Mouse (Mus musculus) embryonic facial prominence, embryonic 13.5 days (tissue): ENCODE measurements around the gene Ttc38. TPM values are rescaled to one million over a fixed set of nuclear protein-coding genes. Genes with fewer than 3 reads are reported as not detected.

Experiments
- ATAC-seq: fragments of 200-750 bp; cut with Nextera tagmentation; 2 replicates; pipeline ENCODE4 v1.8.0; 2017; ENCODE audit warnings: low read depth; ENCODE audit not compliant: insufficient number of reproducible peaks, insufficient read depth, low FRiP score, low TSS enrichment
- H3K27ac ChIP-seq: fragments of 300-500 bp; sonication (generic); 2 replicates; pipeline ENCODE4 v1.5.1; 2015; ENCODE audit warnings: moderate library complexity, mild to moderate bottlenecking, inconsistent platforms
- H3K27me3 ChIP-seq: fragments of 300-500 bp; sonication (generic); 2 replicates; pipeline ENCODE4 v1.6.1; 2015; ENCODE audit warnings: mild to moderate bottlenecking, inconsistent platforms
- H3K36me3 ChIP-seq: fragments of 300-500 bp; sonication (generic); 2 replicates; pipeline ENCODE4 v1.6.1; 2015; ENCODE audit warnings: mild to moderate bottlenecking, inconsistent platforms
- H3K4me1 ChIP-seq: fragments of 300-500 bp; sonication (generic); 2 replicates; pipeline ENCODE4 v1.6.1; 2015; ENCODE audit warnings: inconsistent platforms
- H3K4me2 ChIP-seq: fragments of 300-500 bp; sonication (generic); 2 replicates; pipeline ENCODE4 v1.6.1; 2015; ENCODE audit warnings: moderate library complexity, mild to moderate bottlenecking, inconsistent platforms
- H3K4me3 ChIP-seq: fragments of 300-500 bp; sonication (generic); 2 replicates; pipeline ENCODE4 v1.5.1; 2015; ENCODE audit warnings: mild to moderate bottlenecking, inconsistent platforms
- H3K9ac ChIP-seq: fragments of 300-500 bp; sonication (generic); 2 replicates; pipeline ENCODE4 v1.6.1; 2015; ENCODE audit warnings: mild to moderate bottlenecking, inconsistent platforms
- H3K9me3 ChIP-seq: fragments of 300-500 bp; sonication (generic); 2 replicates; pipeline ENCODE4 v1.6.1; 2016; ENCODE audit warnings: inconsistent platforms
- WGBS: fragments of 180-500 bp; shearing (Covaris S2); methylation state at CpG from one replicate; pipeline ENCODE4 v1.1.7; 2015; ENCODE audit warnings: mixed read lengths; 5-methylcytosine and 5-hydroxymethylcytosine counted together
- polyA plus RNA-seq: library from polyadenylated mRNA; unstranded; fragments of >200 nt; fragmentation: Nextera tagmentation; extraction: Ambion mirVana; gene quantifications from 2 replicates; pipeline ENCODE4 v1.2.1, GENCODE M21; 2015

Gene Ttc38
- polyA plus RNA-seq, result 7.3 and 7.4 TPM in 2 replicates

- Histone ChIP-seq H3K9me3 (no peaks in the 10 kb centered on the region), H3K27me3 (no peaks in the 10 kb centered on the region), H3K4me2 (peak within 1 kb of the TSS; percentile 83), H3K36me3 (peaks cover 3% of the 10 kb centered on the region; the same call in 1 of the 2 replicates), H3K4me1 (peaks cover 11% of the 10 kb centered on the region), H3K9ac (peak within 1 kb of the TSS; percentile 77), H3K4me3 (peak within 1 kb of the TSS; percentile 63), H3K27ac (peak within 1 kb of the TSS; percentile 44; the same call in 1 of the 2 replicates)
- under 1% methylated on average over 27 of the region's 27 CpGs for whole genome bisulfite sequencing
- ATAC-seq, result peak; percentile 65; the same call in 1 of the 2 replicates
Observed at GRCm38 (mm10) chr15:85831954-85832590, at the start of gene Ttc38. TSS of gene Ttc38 (plus strand) at chr15:85832306.

- Histone ChIP-seq H3K9me3 (no peaks in the 10 kb centered on the region), H3K4me1 (no peaks in the 10 kb centered on the region), H3K9ac (no peak overlapping the region), H3K4me3 (no peak overlapping the region), H3K4me2 (no peak overlapping the region), H3K27ac (no peak overlapping the region), H3K36me3 (no peaks in the 10 kb centered on the region), H3K27me3 (no peaks in the 10 kb centered on the region)
- no peak for ATAC-seq
- 89% methylated on average over 4 of the region's 4 CpGs for WGBS
Observed at GRCm38 (mm10) chr15:85783146-85783545, 49.0 kb upstream of the Ttc38 start.

- Histone ChIP-seq H3K27ac (no peak overlapping the region), H3K9me3 (no peaks in the 10 kb centered on the region), H3K36me3 (no peaks in the 10 kb centered on the region), H3K9ac (no peak overlapping the region), H3K4me1 (no peaks in the 10 kb centered on the region), H3K4me3 (no peak overlapping the region), H3K27me3 (no peaks in the 10 kb centered on the region), H3K4me2 (no peak overlapping the region)
- 72% methylated on average over 3 of the region's 3 CpGs for WGBS
- no peak for ATAC-seq
Observed at GRCm38 (mm10) chr15:85784341-85784740, 47.8 kb upstream of the Ttc38 start.

GRCm38 (mm10) chr15:85786711-85787110, 45.4 kb upstream of the Ttc38 start:
- H3K36me3 ChIP-seq, result no peaks in the 10 kb centered on the region
- no peak for ATAC-seq
- no peak overlapping the region for H3K27ac ChIP-seq
- WGBS, result 77% methylated on average over 5 of the region's 5 CpGs
- no peaks in the 10 kb centered on the region for H3K4me1 ChIP-seq
- no peak overlapping the region for H3K4me3 ChIP-seq
- no peaks in the 10 kb centered on the region for H3K9me3 ChIP-seq
- H3K9ac ChIP-seq, result no peak overlapping the region
- H3K27me3 ChIP-seq, result no peaks in the 10 kb centered on the region
- no peak overlapping the region for H3K4me2 ChIP-seq

- H3K4me2 ChIP-seq, result no peak overlapping the region
- H3K27ac ChIP-seq, result no peak overlapping the region
- H3K4me1 ChIP-seq, result no peaks in the 10 kb centered on the region
- no peaks in the 10 kb centered on the region for H3K36me3 ChIP-seq
- H3K4me3 ChIP-seq, result no peak overlapping the region
- no peaks in the 10 kb centered on the region for H3K9me3 ChIP-seq
- WGBS, result 87% methylated on average over 6 of the region's 6 CpGs
- H3K27me3 ChIP-seq, result no peaks in the 10 kb centered on the region
- no peak overlapping the region for H3K9ac ChIP-seq
- no peak for ATAC-seq
Observed at GRCm38 (mm10) chr15:85787482-85787881, 44.6 kb upstream of the Ttc38 start.

- WGBS, result 83% methylated on average over 4 of the region's 4 CpGs
- Histone ChIP-seq H3K27me3 (no peaks in the 10 kb centered on the region), H3K36me3 (no peaks in the 10 kb centered on the region), H3K4me3 (no peak overlapping the region), H3K4me1 (no peaks in the 10 kb centered on the region), H3K4me2 (no peak overlapping the region), H3K27ac (no peak overlapping the region), H3K9me3 (no peaks in the 10 kb centered on the region), H3K9ac (no peak overlapping the region)
- ATAC-seq, result no peak
Observed at GRCm38 (mm10) chr15:85788051-85788450, 44.1 kb upstream of the Ttc38 start.

- H3K4me2 ChIP-seq, result no peak overlapping the region
- no peak overlapping the region for H3K27ac ChIP-seq
- H3K9me3 ChIP-seq, result no peaks in the 10 kb centered on the region
- H3K4me3 ChIP-seq, result no peak overlapping the region
- H3K4me1 ChIP-seq, result no peaks in the 10 kb centered on the region
- H3K27me3 ChIP-seq, result no peaks in the 10 kb centered on the region
- no peak for ATAC-seq
- no peak overlapping the region for H3K9ac ChIP-seq
- WGBS, result 76% methylated on average over 16 of the region's 16 CpGs
- H3K36me3 ChIP-seq, result no peaks in the 10 kb centered on the region
Observed at GRCm38 (mm10) chr15:85788633-85789032, 43.5 kb upstream of the Ttc38 start.

- Histone ChIP-seq H3K4me2 (no peak overlapping the region), H3K9ac (no peak overlapping the region), H3K27me3 (no peaks in the 10 kb centered on the region), H3K27ac (no peak overlapping the region), H3K9me3 (no peaks in the 10 kb centered on the region), H3K4me3 (no peak overlapping the region), H3K36me3 (no peaks in the 10 kb centered on the region), H3K4me1 (no peaks in the 10 kb centered on the region)
- no peak for ATAC-seq
- WGBS, result 84% methylated on average over 4 of the region's 4 CpGs
Observed at GRCm38 (mm10) chr15:85791449-85791848, 40.7 kb upstream of the Ttc38 start.

- Histone ChIP-seq H3K4me2 (no peak overlapping the region), H3K4me1 (no peaks in the 10 kb centered on the region), H3K9ac (no peak overlapping the region), H3K36me3 (no peaks in the 10 kb centered on the region), H3K9me3 (no peaks in the 10 kb centered on the region), H3K4me3 (no peak overlapping the region), H3K27ac (no peak overlapping the region), H3K27me3 (no peaks in the 10 kb centered on the region)
- WGBS, result 93% methylated on average over 1 of the region's 1 CpGs
- ATAC-seq, result no peak
Observed at GRCm38 (mm10) chr15:85792819-85793218, 39.3 kb upstream of the Ttc38 start.

GRCm38 (mm10) chr15:85795516-85795915, 36.6 kb upstream of the Ttc38 start:
- Histone ChIP-seq H3K27me3 (no peaks in the 10 kb centered on the region), H3K36me3 (no peaks in the 10 kb centered on the region), H3K27ac (no peak overlapping the region), H3K9ac (no peak overlapping the region), H3K4me3 (no peak overlapping the region), H3K4me2 (no peak overlapping the region), H3K4me1 (no peaks in the 10 kb centered on the region), H3K9me3 (no peaks in the 10 kb centered on the region)
- no peak; the same call in 1 of the 2 replicates for ATAC-seq
- 75% methylated on average over 6 of the region's 6 CpGs for WGBS

GRCm38 (mm10) chr15:85798676-85799075, 33.4 kb upstream of the Ttc38 start:
- ATAC-seq, result no peak
- WGBS, result 93% methylated on average over 8 of the region's 8 CpGs
- no peaks in the 10 kb centered on the region for H3K9me3 ChIP-seq
- H3K9ac ChIP-seq, result no peak overlapping the region
- H3K4me3 ChIP-seq, result no peak overlapping the region
- H3K27ac ChIP-seq, result no peak overlapping the region
- H3K4me1 ChIP-seq, result no peaks in the 10 kb centered on the region
- no peaks in the 10 kb centered on the region for H3K36me3 ChIP-seq
- H3K27me3 ChIP-seq, result no peaks in the 10 kb centered on the region
- H3K4me2 ChIP-seq, result no peak overlapping the region

- H3K36me3 ChIP-seq, result no peaks in the 10 kb centered on the region
- H3K27me3 ChIP-seq, result no peaks in the 10 kb centered on the region
- H3K27ac ChIP-seq, result no peak overlapping the region
- ATAC-seq, result no peak
- H3K9me3 ChIP-seq, result no peaks in the 10 kb centered on the region
- H3K4me2 ChIP-seq, result no peak overlapping the region
- H3K4me1 ChIP-seq, result no peaks in the 10 kb centered on the region
- 86% methylated on average over 2 of the region's 2 CpGs for WGBS
- H3K9ac ChIP-seq, result no peak overlapping the region
- no peak overlapping the region for H3K4me3 ChIP-seq
Observed at GRCm38 (mm10) chr15:85802931-85803330, 29.2 kb upstream of the Ttc38 start.
